Mouse (Mus musculus) gastrocnemius, adult 8-10 months (tissue): ENCODE measurements around the gene Ano8. TPM values are rescaled to one million over a fixed set of nuclear protein-coding genes. Genes with fewer than 3 reads are reported as not detected.
"Not testable (repeated sequence)": the region's sequence is repeated elsewhere in the genome, so short reads cannot be mapped to it uniquely, and the experiment has no call there.

Experiments
- DNase-seq, 2 experiments: peaks; one replicate each; pipeline ENCODE4 v3.0.0; 2022; ENCODE audit warnings: low spot score in 2 of 2
- total RNA-seq, 4 experiments: library from RNA; stranded (reverse); gene quantifications; 2 replicates each; pipeline ENCODE4 v1.2.4; 2022

Gene Ano8
- total RNA-seq, 4 experiments from 2014 or later = 15.4 to 16.5 (median 15.9) TPM

GRCm38 (mm10) chr8:71445096-71445495 lies 40.7 kb downstream of the Ano8 start:
- no peak for DNase-seq

DNA sequence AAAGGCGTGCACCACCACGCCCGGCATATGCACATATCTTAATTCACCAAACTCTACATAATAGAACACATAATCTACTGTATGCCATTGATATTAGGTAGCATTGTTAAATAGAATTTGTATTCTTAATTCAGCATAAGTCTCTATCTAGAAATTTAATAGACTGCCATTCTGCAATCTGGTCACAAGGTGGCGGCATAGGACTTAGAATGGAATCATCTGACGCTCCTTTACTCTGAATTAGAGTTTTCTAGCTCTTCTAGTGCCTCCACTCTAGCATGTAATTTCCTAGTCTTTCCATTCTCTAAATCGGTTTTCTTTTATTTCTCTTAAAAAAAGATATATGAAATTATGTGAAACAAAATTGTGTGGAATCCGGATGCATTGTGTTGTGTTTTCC lies 44.4 kb downstream of the Ano8 start:
- no peak for DNase-seq

DNA sequence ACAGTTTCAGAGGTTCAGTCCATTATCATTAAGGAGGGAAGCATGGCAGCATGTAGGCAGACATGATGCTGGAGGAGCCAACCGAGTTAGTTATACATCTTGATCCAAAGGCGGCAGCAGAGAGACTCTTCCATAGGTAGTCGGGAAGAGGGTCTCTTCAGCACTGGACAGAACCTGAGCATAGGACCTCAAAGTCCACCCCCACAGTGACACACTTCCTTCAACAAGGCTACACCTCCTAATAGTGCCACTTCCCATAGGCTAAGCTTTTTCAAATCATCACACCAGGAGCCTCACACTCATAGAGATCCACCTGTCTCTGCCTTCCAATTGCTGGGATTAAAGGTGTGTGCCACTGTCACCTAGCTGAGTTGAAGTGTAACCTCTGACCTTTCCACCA lies 48.7 kb downstream of the Ano8 start:
- DNase-seq = no peak

DNA sequence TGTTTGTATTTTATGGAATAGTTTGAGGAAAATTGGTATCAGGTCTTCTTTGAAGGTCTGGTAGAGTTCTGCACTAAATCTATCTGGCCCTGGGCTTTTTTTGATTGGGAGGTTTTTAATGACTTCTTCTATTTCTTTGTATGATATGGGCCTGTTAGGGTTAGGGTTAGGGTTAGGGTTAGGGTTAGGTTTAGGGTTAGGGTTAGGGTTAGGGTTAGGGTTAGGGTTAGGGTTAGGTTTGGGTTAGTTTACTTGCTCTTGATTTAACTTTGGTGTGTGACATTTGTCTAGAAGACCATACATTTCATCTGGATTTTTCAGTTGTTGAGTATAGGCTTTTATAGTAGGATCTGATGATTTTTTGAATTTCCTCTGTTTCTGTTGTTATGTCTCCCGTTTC lies 52.8 kb downstream of the Ano8 start:
- DNase-seq = not testable (repeated sequence)

Other genes starting within 250 kb of the Ano8 start
- 1 to 10 TPM; 6.2 to 8.6 (median 7.8) TPM for gene Myo9b, start 213.2 kb downstream of the Ano8 start, total RNA-seq
- gene Haus8, start 213.0 kb downstream of the Ano8 start, total RNA-seq = 1 to 10 TPM; 2.4 to 5.5 (median 4.0) TPM
- 100 to 1,000 TPM in 2 of 4 experiments, 10 to 100 TPM in 2; 90.5 to 106 (median 100) TPM for gene Use1, start 119.1 kb downstream of the Ano8 start, total RNA-seq
- gene Ocel1, start 114.7 kb downstream of the Ano8 start, total RNA-seq = 1 to 10 TPM; 5.0 to 6.0 (median 5.8) TPM
- gene Nr2f6, start 104.0 kb downstream of the Ano8 start, total RNA-seq = 10 to 100 TPM; 19.9 to 23.3 (median 20.9) TPM
- gene Ushbp1, start 90.2 kb downstream of the Ano8 start, total RNA-seq = 1 to 10 TPM; 3.5 to 6.3 (median 4.5) TPM
- gene Babam1, start 89.1 kb downstream of the Ano8 start, total RNA-seq = 10 to 100 TPM; 68.5 to 73.4 (median 70.8) TPM
- gene Ankle1, start 80.0 kb downstream of the Ano8 start, total RNA-seq = not detected
- gene Abhd8, start 22.3 kb downstream of the Ano8 start, total RNA-seq = 10 to 100 TPM; 22.3 to 28.9 (median 26.3) TPM
- gene Mrpl34, start 21.0 kb downstream of the Ano8 start, total RNA-seq = 10 to 100 TPM; 63.4 to 72.1 (median 68.8) TPM
- gene Dda1, start 16.8 kb downstream of the Ano8 start, total RNA-seq = 10 to 100 TPM; 24.5 to 31.8 (median 26.5) TPM
- gene Gtpbp3, start 2.1 kb upstream of the Ano8 start, total RNA-seq = 10 to 100 TPM in 3 of 4 experiments, 1 to 10 TPM in 1; 9.5 to 11.2 (median 10.5) TPM
- gene Plvap, start 25.8 kb upstream of the Ano8 start, total RNA-seq = 1 to 10 TPM; 6.6 to 9.5 (median 8.2) TPM
- gene Ccdc194, start 39.7 kb upstream of the Ano8 start, total RNA-seq = not detected
- 1 to 10 TPM; 4.7 to 9.2 (median 7.6) TPM for gene Bst2, start 51.5 kb upstream of the Ano8 start, total RNA-seq
- 10 to 100 TPM; 17.7 to 28.7 (median 23.4) TPM for gene Mvb12a, start 57.0 kb upstream of the Ano8 start, total RNA-seq
- not detected for gene Tmem221, start 72.9 kb upstream of the Ano8 start, total RNA-seq
- gene Nxnl1, start 80.6 kb upstream of the Ano8 start, total RNA-seq = under 1 TPM in 2 of 4 experiments, not detected in 2; 0.09 to 0.13 TPM
- gene Slc27a1, start 82.9 kb upstream of the Ano8 start, total RNA-seq = 10 to 100 TPM; 70.7 to 88.1 (median 80.5) TPM
- 10 to 100 TPM; 19.3 to 22.8 (median 21.2) TPM for gene Pgls, start 106.2 kb upstream of the Ano8 start, total RNA-seq
- gene Fam129c, start 111.7 kb upstream of the Ano8 start, total RNA-seq = under 1 TPM; 0.27 to 0.63 (median 0.40) TPM
- gene Colgalt1, start 125.0 kb upstream of the Ano8 start, total RNA-seq = 10 to 100 TPM; 36.6 to 45.2 (median 38.1) TPM
- gene Unc13a, start 185.8 kb upstream of the Ano8 start, total RNA-seq = under 1 TPM in 3 of 4 experiments, not detected in 1; 0.10 to 0.21 (median 0.20) TPM
- gene Jak3, start 190.3 kb upstream of the Ano8 start, total RNA-seq = 1 to 10 TPM; 1.4 to 2.0 (median 1.6) TPM
- under 1 TPM in 1 of 4 experiments, not detected in 3; 0.54 TPM for gene Insl3, start 203.3 kb upstream of the Ano8 start, total RNA-seq
- gene B3gnt3, start 215.8 kb upstream of the Ano8 start, total RNA-seq = 1 to 10 TPM; 1.3 to 1.8 (median 1.5) TPM
- under 1 TPM in 2 of 4 experiments, not detected in 2; 0.08 to 0.65 TPM for gene Fcho1, start 239.8 kb upstream of the Ano8 start, total RNA-seq